Comparison of ENCODE assay signal across 7 mouse cellular contexts in genomic region chr8:123768492-123769356, GRCm38 (mm10). TPM values are rescaled to one million over a fixed set of nuclear protein-coding genes. Genes with fewer than 3 reads are reported as not detected.
DNase-seq lines count a peak whose midpoint lies in the region; ATAC-seq and TF ChIP-seq lines count a peak whose summit lies in the region.

No protein-coding gene starts in this region.

- no peaks in the 10 kb centered on the region for H3K9me3 ChIP-seq in forebrain, embryonic 12.5 days
- no peaks in the 10 kb centered on the region for H3K9me3 ChIP-seq in intestine, postnatal 0 days (ENCODE audit: control insufficient read depth)

- no peak overlapping the region for H3K4me2 ChIP-seq in forebrain, embryonic 12.5 days
- no peak overlapping the region for H3K4me2 ChIP-seq in intestine, postnatal 0 days (replicated peaks; ENCODE audit: low read depth)

- 65% methylated on average over 16 of the region's 16 CpGs for WGBS in forebrain, embryonic 12.5 days
- WGBS in intestine, postnatal 0 days: 67% methylated on average over 16 of the region's 16 CpGs

- H3K27me3 ChIP-seq in forebrain, embryonic 12.5 days: peaks cover 8% of the 10 kb centered on the region; the same call in 1 of the 2 replicates
- H3K27me3 ChIP-seq in intestine, postnatal 0 days (replicated peaks; ENCODE audit: control insufficient read depth, insufficient read depth, low read length): no peaks in the 10 kb centered on the region

- peak; percentile 55 for DNase-seq in ovary, postnatal 36 days (ENCODE audit: low spot score)
- DNase-seq in ovary, postnatal 10 days (ENCODE audit: low spot score): no peak
- peak; percentile 60 to 77 for DNase-seq in adrenal gland, postnatal 36 days
- peak; percentile 51 to 55 for DNase-seq in lung, adult 18-20 months
- DNase-seq in right cerebral cortex, postnatal 25 days: peak; percentile 66

- H3K4me1 ChIP-seq in forebrain, embryonic 12.5 days: peaks cover 7% of the 10 kb centered on the region; the same call in 1 of the 2 replicates
- peaks cover 6% of the 10 kb centered on the region; the same call in 1 of the 2 replicates for H3K4me1 ChIP-seq in intestine, postnatal 0 days (replicated peaks; ENCODE audit: control insufficient read depth, insufficient read depth, low read length)

- no peak overlapping the region for H3K4me3 ChIP-seq in forebrain, embryonic 12.5 days (replicated peaks)
- H3K4me3 ChIP-seq in intestine, postnatal 0 days (ENCODE audit: low read depth, low read length): no peak overlapping the region

- peak; percentile 49; the same call in 1 of the 2 replicates for ATAC-seq in forebrain, embryonic 12.5 days (ENCODE audit: low FRiP score)
- ATAC-seq in intestine, postnatal 0 days: no peak

- no peak overlapping the region for H3K27ac ChIP-seq in forebrain, embryonic 12.5 days
- no peak overlapping the region for H3K27ac ChIP-seq in intestine, postnatal 0 days (ENCODE audit: low read depth, low read length)

- no peaks in the 10 kb centered on the region for H3K36me3 ChIP-seq in forebrain, embryonic 12.5 days (replicated peaks)
- H3K36me3 ChIP-seq in intestine, postnatal 0 days (ENCODE audit: control insufficient read depth, insufficient read depth): no peaks in the 10 kb centered on the region

- peak; percentile 93 for TF ChIP-seq CTCF in intestine, postnatal 0 days (IDR thresholded peaks at IDR 0.05; ENCODE audit: low read depth)

- H3K9ac ChIP-seq in forebrain, embryonic 12.5 days: no peak overlapping the region
- H3K9ac ChIP-seq in intestine, postnatal 0 days (ENCODE audit: low read depth, low read length): no peak overlapping the region

RNA-seq across cellular contexts. Expression of gene Rab4a, which starts 37.1 kb away (rescaled TPM):
- 10 to 100 TPM; 23.2 to 34.6 TPM for total RNA-seq in adrenal gland, postnatal 36 days (2021)
- 61.4 and 63.9 TPM in 2 replicates for polyA plus RNA-seq in forebrain, embryonic 12.5 days (2016; fragmentation: Nextera tagmentation; extraction: Ambion mirVana)
- polyA plus RNA-seq in intestine, postnatal 0 days (2015; fragmentation: Nextera tagmentation; extraction: Ambion mirVana): 104 TPM in 2 replicates
